Mouse (Mus musculus) midbrain, embryonic 14.5 days (tissue): ENCODE results near the gene Ythdf1. TPM values are rescaled to one million over a fixed set of nuclear protein-coding genes. Genes with fewer than 3 reads are reported as not detected.

Experiments used
- ATAC-seq: fragments of 200-750 bp; cut with Nextera tagmentation; 2 replicates; pipeline ENCODE4 v1.8.0; 2017; ENCODE audit warnings: moderate number of reproducible peaks, moderate library complexity; ENCODE audit not compliant: low FRiP score, low TSS enrichment
- DNase-seq: peaks from one replicate; pipeline ENCODE4 v3.0.0-alpha.2; 2015
- H3K27ac ChIP-seq: fragments of 300-500 bp; sonication (generic); replicated peaks from 2 replicates; pipeline ENCODE4 v1.5.1; 2014; ENCODE audit warnings: mild to moderate bottlenecking, low read depth, low read length, moderate library complexity
- H3K27me3 ChIP-seq: fragments of 300-500 bp; sonication (generic); 2 replicates; pipeline ENCODE4 v1.6.1; 2014; ENCODE audit warnings: low read length, control low read depth, mixed read lengths; ENCODE audit not compliant: control insufficient read depth, insufficient read depth
- H3K36me3 ChIP-seq: fragments of 300-500 bp; sonication (generic); 2 replicates; pipeline ENCODE4 v1.6.1; 2014; ENCODE audit warnings: low read length, control low read depth; ENCODE audit not compliant: control insufficient read depth, insufficient read depth
- H3K4me1 ChIP-seq: fragments of 300-500 bp; sonication (generic); 2 replicates; pipeline ENCODE4 v1.6.1; 2014; ENCODE audit warnings: mild to moderate bottlenecking, antibody characterized with exemption, low read length, control low read depth; ENCODE audit not compliant: control insufficient read depth, insufficient read depth
- H3K4me2 ChIP-seq: fragments of 300-500 bp; sonication (generic); 2 replicates; pipeline ENCODE4 v1.6.1; 2014; ENCODE audit warnings: mild to moderate bottlenecking, low read length, moderate library complexity
- H3K4me3 ChIP-seq: fragments of 300-500 bp; sonication (generic); replicated peaks from 2 replicates; pipeline ENCODE4 v1.5.1; 2014; ENCODE audit warnings: low read depth, low read length
- H3K9ac ChIP-seq: fragments of 300-500 bp; sonication (generic); replicated peaks from 2 replicates; pipeline ENCODE4 v1.6.1; 2014; ENCODE audit warnings: mild to moderate bottlenecking, low read length, moderate library complexity
- H3K9me3 ChIP-seq: fragments of 300-500 bp; sonication (generic); 2 replicates; pipeline ENCODE4 v1.6.1; 2016; ENCODE audit warnings: low read length, control low read depth, mixed read lengths; ENCODE audit not compliant: control insufficient read depth
- WGBS: fragments of 180-500 bp; shearing (Covaris S2); extraction: QIAGEN DNeasy Blood & Tissue Kit; methylation state at CpG from one replicate; pipeline ENCODE4 v1.1.7; 2014; 5-methylcytosine and 5-hydroxymethylcytosine counted together
- polyA plus RNA-seq: library from polyadenylated mRNA; unstranded; fragments of >200 nt; fragmentation: Nextera tagmentation; extraction: Ambion mirVana; gene quantifications from 2 replicates; pipeline ENCODE4 v1.2.1, GENCODE M21; 2014

Ythdf1 gene
- 44.4 and 59.1 TPM in 2 replicates for polyA plus RNA-seq

DNA sequence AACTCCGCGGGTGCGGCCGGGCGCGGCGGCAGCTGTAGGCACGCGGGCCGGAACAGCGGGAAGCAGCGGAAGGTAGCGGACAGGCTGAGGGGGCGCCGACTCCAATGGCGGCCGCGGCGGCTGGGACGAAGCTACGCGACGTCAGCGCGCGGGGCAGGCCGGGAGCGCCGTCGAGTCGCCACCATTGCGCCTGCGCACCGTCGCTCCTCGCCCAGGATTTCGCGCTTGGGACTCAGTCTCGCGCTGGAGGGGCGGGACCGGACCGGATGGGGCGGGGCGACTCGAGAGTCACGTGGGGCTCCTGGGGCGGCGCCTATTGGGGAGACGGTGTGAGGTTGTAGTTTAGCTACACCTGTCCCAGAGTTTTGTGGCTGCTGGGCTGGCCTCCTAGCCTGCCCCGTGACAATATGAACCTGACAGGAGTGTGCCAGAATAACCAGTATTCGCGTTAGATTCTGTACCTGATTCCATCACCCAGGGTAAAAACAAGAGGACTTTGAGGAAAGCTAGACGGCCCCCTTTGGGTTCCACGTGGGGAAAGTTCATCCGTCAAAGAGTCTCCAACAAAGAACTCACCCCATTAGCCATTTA, at the start of gene Ythdf1:
Ythdf1 (minus strand) TSS at position 140 of the 591 bp plus-strand sequence.
- H3K4me1 ChIP-seq, result peaks cover 9% of the 10 kb centered on the region; the same call in 1 of the 2 replicates
- under 1% methylated on average over 56 of the region's 56 CpGs for WGBS
- no peaks in the 10 kb centered on the region for H3K27me3 ChIP-seq
- peak within 1 kb of the TSS; percentile 93 for H3K4me2 ChIP-seq
- peaks cover 27% of the 10 kb centered on the region for H3K36me3 ChIP-seq
- peak within 1 kb of the TSS; percentile 98 for H3K4me3 ChIP-seq
- peak within 1 kb of the TSS; percentile 70 for H3K27ac ChIP-seq
- H3K9me3 ChIP-seq, result no peaks in the 10 kb centered on the region
- DNase-seq (peak; percentile 99), ATAC-seq (peak; percentile 94)
- H3K9ac ChIP-seq, result peak within 1 kb of the TSS; percentile 95

DNA sequence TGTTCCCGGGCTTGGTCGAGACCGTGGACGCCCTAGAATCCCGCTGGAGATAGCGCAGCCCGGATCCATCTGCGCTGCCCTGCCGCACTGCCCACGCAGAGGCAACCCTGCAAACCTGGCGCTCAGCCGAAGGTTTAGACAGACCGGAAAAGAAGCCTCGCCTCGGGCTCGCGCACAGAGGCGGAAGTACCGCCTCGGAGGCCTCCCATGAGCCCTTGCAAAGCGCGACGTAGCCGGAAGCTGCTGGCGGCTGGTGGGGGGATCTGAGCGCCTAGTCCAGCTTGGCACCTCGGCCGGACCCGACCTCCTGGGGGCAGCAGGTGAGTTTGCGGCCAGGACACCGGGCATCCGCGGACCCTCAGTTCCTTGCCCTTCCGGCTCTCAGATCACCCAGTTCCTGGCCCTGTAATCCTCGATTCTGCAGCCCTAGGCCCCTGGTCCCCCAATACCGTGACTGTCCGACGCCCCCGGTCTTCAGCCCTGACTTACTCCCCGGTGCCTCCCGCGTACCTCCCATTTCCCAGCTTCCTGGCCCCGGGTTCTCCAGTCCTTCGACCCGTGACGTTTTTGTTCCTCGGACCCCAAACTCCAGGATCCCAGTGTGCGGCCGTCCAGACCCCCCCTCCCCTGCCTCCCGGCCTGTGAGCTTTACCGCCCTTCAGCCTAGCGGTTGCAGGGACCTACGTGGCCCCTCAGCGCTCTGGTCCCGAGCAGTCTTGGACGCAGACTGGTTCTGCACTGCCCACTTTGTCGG, 46.4 kb upstream of the Ythdf1 start, which contains the start of gene Arfgap1:
Arfgap1 (plus strand) TSS at position 216 of the 754 bp plus-strand sequence.
- H3K4me1 ChIP-seq, result peaks cover 10% of the 10 kb centered on the region
- peak; percentile 95 for DNase-seq
- WGBS, result under 1% methylated on average over 57 of the region's 57 CpGs
- peak within 1 kb of the TSS; percentile 80 for H3K27ac ChIP-seq
- no peaks in the 10 kb centered on the region for H3K27me3 ChIP-seq
- peak within 1 kb of the TSS; percentile 88 for H3K9ac ChIP-seq
- H3K36me3 ChIP-seq, result peaks cover 17% of the 10 kb centered on the region
- H3K4me3 ChIP-seq, result peak within 1 kb of the TSS; percentile 76
- H3K9me3 ChIP-seq, result no peaks in the 10 kb centered on the region
- peak within 1 kb of the TSS; percentile 87 for H3K4me2 ChIP-seq
- peak; percentile 87 for ATAC-seq

DNA sequence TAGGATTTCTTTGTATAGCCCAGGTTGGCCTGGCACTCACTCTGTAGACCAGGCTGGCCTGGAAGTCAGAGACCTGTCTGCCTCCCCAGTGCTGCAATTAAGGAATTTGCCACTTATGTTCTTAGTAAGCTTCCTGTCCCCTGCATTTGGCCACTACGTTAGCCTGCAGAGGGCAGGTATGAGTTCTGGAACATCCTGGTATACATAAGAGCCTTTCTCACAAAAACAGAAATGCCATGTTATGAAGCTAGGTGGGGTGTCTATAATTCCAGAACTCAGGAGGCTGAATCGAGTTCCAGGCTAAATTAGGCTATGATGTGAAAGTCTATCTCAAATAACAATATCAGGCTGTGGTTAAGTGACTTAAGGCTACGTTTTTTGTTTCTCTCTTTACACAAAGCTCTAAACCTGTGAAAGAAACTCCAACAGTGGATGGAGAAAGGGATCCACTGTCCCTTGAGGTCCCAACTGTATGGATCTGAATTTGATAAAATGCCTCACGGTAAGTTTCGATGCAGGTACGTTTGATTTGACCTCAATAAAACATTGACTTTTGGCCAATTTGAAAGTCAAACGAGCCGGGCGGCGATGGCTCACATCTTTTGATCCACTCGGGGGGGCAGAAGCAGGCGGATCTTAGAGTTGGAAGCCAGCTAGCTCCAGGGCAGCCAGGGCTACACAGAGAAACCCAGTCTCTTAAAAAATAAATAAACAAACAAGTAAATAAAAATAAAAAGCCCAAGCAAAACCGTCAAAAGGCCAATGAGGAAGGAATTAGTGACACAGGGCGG, 45.5 kb upstream of the Ythdf1 start:
- Histone ChIP-seq H3K4me3 (peak overlapping the region; percentile 76), H3K4me2 (peak overlapping the region; percentile 87), H3K36me3 (peaks cover 8% of the 10 kb centered on the region), H3K9me3 (no peaks in the 10 kb centered on the region), H3K27ac (peak overlapping the region; percentile 80), H3K27me3 (no peaks in the 10 kb centered on the region), H3K9ac (peak overlapping the region; percentile 88), H3K4me1 (peaks cover 10% of the 10 kb centered on the region)
- DNase-seq (peak; percentile 59), ATAC-seq (no peak)
- WGBS, result 14% methylated on average over 14 of the region's 14 CpGs

DNA sequence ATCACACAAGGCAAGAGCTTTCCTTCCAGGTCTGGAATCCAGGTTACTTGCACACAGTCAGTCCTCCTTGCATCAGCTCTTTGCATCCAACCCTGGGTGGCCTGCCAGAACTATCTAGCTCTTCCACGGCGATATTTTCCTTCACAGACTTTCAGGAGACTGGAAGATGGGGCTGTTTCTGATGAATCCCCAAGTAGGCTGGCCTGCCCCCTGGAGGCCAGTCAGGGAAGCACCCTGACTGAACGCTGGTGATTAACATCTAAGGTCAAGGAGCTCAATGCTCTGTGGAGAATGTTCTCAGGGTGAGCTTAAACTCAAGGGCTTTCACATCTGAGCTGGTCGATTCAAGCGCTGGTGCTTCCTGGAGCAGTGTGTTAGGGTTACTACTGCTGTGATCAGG, 43.2 kb upstream of the Ythdf1 start:
- no peaks in the 10 kb centered on the region for H3K9me3 ChIP-seq
- no peak overlapping the region for H3K4me3 ChIP-seq
- ATAC-seq (no peak), DNase-seq (peak; percentile 84)
- peaks cover 10% of the 10 kb centered on the region for H3K4me1 ChIP-seq
- 3% methylated on average over 5 of the region's 5 CpGs for WGBS
- no peaks in the 10 kb centered on the region for H3K27me3 ChIP-seq
- H3K27ac ChIP-seq, result no peak overlapping the region
- H3K9ac ChIP-seq, result no peak overlapping the region; the same call in 1 of the 2 replicates
- no peaks in the 10 kb centered on the region for H3K36me3 ChIP-seq
- H3K4me2 ChIP-seq, result no peak overlapping the region

DNA sequence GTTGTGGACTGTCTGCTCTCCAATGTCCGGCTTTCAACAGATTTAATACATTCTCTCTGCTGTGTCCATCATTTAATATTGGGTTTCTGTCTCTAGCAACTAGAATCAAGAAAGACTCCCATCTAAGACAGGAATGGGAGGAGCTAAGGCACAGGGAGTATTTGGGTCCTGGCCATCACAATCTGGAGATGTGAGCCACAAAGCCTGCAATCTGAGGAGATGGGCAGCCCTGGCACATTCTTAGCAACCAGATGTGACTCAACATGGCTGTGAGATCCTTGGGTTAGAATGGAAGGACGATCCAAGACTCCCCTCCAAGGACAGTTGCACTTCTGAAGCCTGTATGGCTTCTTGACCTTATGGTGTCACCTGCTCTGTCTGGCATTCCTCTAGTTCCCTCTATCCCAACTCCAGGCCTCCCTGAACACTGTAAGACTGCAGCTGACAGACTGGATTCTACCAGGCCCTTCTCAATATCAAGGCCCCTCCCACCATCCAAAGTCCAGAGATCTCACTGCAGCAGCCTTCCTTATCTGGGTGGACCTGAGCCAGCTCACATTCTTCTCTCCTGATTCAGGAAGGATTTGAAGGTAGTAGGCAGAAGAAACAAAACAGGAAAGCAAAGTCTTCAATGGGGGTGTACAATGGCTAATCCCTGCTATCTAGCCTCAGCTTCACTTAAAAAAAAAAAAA, 42.0 kb upstream of the Ythdf1 start:
- Histone ChIP-seq H3K4me2 (no peak overlapping the region), H3K27me3 (no peaks in the 10 kb centered on the region), H3K36me3 (no peaks in the 10 kb centered on the region), H3K27ac (no peak overlapping the region), H3K4me1 (peaks cover 6% of the 10 kb centered on the region), H3K9ac (no peak overlapping the region), H3K9me3 (no peaks in the 10 kb centered on the region), H3K4me3 (no peak overlapping the region)
- WGBS, result 77% methylated on average over 2 of the region's 2 CpGs
- no peak for ATAC-seq
- no peak for DNase-seq

DNA sequence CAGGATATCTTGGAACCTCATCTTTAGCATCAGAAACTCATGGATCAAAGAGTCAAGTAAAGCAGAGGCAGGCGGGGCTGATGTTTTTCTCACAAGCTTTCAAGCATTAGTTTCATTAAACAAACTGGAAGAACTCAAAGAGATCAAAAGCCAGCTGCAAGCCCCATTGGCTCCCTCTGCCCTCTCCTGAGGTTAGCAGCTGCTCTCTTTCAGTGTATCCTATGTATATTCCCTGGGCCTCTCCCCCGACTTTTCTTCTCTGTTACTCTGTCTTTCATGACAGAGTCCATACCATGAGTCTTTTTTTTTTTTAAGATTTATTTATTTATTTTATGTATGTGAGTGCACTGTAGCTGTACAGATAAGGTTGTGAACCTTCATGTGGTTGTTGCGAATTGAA, 39.4 kb upstream of the Ythdf1 start:
- H3K27me3 ChIP-seq, result no peaks in the 10 kb centered on the region
- ATAC-seq, result no peak
- no peaks in the 10 kb centered on the region for H3K9me3 ChIP-seq
- H3K4me1 ChIP-seq, result 0 out of 2 replicates have a peak, but pooled peaks cover under 1% of the 10 kb centered on the region
- H3K27ac ChIP-seq, result no peak overlapping the region
- WGBS, result 81% methylated on average over 3 of the region's 3 CpGs
- H3K36me3 ChIP-seq, result no peaks in the 10 kb centered on the region
- H3K4me2 ChIP-seq, result no peak overlapping the region
- no peak for DNase-seq
- no peak overlapping the region for H3K9ac ChIP-seq
- no peak overlapping the region for H3K4me3 ChIP-seq

DNA sequence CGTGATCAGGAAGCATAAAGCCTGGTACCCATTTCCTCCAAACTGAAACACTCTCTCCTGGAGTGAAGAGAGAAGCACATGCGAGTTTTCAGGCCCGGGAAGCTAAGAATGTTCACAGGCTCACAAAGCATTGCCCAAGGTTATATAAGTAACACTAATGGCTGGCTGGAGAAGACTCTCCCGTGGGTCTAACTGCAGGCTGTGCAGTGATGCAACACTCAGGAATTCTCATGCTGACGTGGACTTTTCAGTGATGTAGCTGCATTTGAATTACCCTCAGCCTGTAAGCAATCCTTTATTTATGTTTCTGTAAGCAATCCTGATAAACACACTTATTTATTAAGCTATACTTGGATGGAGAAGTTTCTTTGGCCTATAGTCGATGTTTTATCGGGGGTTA, 38.9 kb upstream of the Ythdf1 start:
- 79% methylated on average over 7 of the region's 7 CpGs for WGBS
- Histone ChIP-seq H3K9ac (no peak overlapping the region), H3K36me3 (no peaks in the 10 kb centered on the region), H3K4me1 (0 out of 2 replicates have a peak, but pooled peaks cover 4% of the 10 kb centered on the region), H3K27ac (no peak overlapping the region), H3K4me2 (no peak overlapping the region), H3K9me3 (no peaks in the 10 kb centered on the region), H3K27me3 (no peaks in the 10 kb centered on the region), H3K4me3 (no peak overlapping the region)
- DNase-seq, result no peak
- no peak for ATAC-seq
